Mouse (Mus musculus) ES-Bruce4 (cell line): ENCODE data around the gene Ppm1a.

Source experiments
- CTCF ChIP-seq: IDR thresholded peaks from one replicate; pipeline ENCODE4 v1.8.1; 2011; ENCODE audit warnings: low read depth, low read length
- EP300 ChIP-seq: IDR thresholded peaks from 2 replicates; pipeline ENCODE4 v1.6.1; 2011; ENCODE audit warnings: low read depth, low read length; ENCODE audit not compliant: insufficient read depth

DNA sequence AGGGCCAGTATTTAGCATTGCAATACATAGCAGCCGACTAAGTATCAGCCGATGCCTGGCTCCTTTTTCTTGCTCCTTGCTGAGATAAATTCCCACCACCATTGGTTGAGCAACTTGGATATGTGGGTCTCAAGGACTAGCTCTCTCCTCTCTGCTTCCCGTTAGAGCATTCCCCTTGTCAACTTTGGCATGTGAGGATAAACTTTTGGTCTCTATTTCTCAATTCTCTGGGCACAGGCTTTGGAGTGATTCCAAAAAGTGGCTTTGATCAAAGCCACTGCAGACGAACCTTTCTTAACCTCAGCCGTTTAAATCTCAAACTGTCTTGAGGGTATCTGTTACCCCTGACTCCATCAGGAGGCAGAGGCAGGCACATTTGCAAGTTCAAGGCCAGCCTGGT lies 29.6 kb upstream of the Ppm1a start:
- TF ChIP-seq CTCF = no peak
- TF ChIP-seq EP300 = no peak
